Mouse (Mus musculus): ENCODE results near the gene Sema3b. TPM values are rescaled to one million over a fixed set of nuclear protein-coding genes. Genes with fewer than 3 reads are reported as not detected.

Sema3b gene
- polyA plus RNA-seq, 1 experiment from 2014 or later: 50.4 TPM

DNA sequence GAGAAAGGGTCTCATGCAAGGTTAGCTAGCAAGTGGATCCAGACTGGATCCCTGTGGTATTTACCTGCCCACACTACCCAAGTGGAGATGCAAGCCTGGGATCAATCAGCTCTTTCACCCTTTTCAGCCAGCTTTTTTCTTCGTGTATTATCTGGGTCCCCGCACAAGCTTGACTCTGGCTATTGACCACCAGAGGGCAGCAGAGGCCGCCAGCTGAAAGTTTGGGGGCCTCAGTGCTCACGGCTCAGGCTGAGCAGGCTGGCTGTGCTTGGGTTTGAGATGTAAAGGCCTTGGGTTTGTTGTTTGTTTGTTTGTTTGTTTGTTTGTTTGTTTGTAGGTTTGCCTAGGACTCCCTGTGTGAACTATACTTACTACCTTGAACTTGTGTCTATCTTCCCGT lies 36.5 kb upstream of the Sema3b start:
- no peak overlapping the region for H3K4me3 ChIP-seq (ENCODE audit: low read length)
- no peak overlapping the region for H3K9ac ChIP-seq (ENCODE audit: low read depth, low read length)
- peak; percentile 67 for ATAC-seq
- no peaks in the 10 kb centered on the region for H3K27me3 ChIP-seq (replicated peaks; ENCODE audit: control insufficient read depth, insufficient read depth, low read length)
- H3K36me3 ChIP-seq (ENCODE audit: control insufficient read depth, insufficient read depth, low read length): no peaks in the 10 kb centered on the region
- H3K9me3 ChIP-seq (ENCODE audit: control insufficient read depth, low read length): no peaks in the 10 kb centered on the region
- no peak overlapping the region for H3K27ac ChIP-seq (ENCODE audit: low read length)
- 15% methylated on average over 5 of the region's 5 CpGs for WGBS
- H3K4me1 ChIP-seq (ENCODE audit: control insufficient read depth, insufficient read depth, low read length): 0 out of 2 replicates have a peak, but pooled peaks cover 4% of the 10 kb centered on the region
- 0 out of 2 replicates have a peak overlapping the region, but pooled peaks have one; percentile 81 for H3K4me2 ChIP-seq (ENCODE audit: low read depth, low read length)

GRCm38 (mm10) chr9:107645153-107645510 lies 36.1 kb upstream of the Sema3b start:
- Histone ChIP-seq H3K27me3 (replicated peaks; ENCODE audit: control insufficient read depth, insufficient read depth, low read length) (no peaks in the 10 kb centered on the region), H3K4me3 (ENCODE audit: low read length) (peak overlapping the region; percentile 49; the same call in 1 of the 2 replicates), H3K27ac (ENCODE audit: low read length) (peak overlapping the region; percentile 50; the same call in 1 of the 2 replicates), H3K36me3 (ENCODE audit: control insufficient read depth, insufficient read depth, low read length) (no peaks in the 10 kb centered on the region), H3K4me2 (ENCODE audit: low read depth, low read length) (peak overlapping the region; percentile 81), H3K9me3 (ENCODE audit: control insufficient read depth, low read length) (no peaks in the 10 kb centered on the region), H3K4me1 (ENCODE audit: control insufficient read depth, insufficient read depth, low read length) (peaks cover 6% of the 10 kb centered on the region; the same call in 1 of the 2 replicates), H3K9ac (ENCODE audit: low read depth, low read length) (peak overlapping the region; percentile 75)
- ATAC-seq: peak; percentile 67
- 42% methylated on average over 7 of the region's 7 CpGs for WGBS

- H3K36me3 ChIP-seq (ENCODE audit: control insufficient read depth, insufficient read depth, low read length): no peaks in the 10 kb centered on the region
- H3K27me3 ChIP-seq (replicated peaks; ENCODE audit: control insufficient read depth, insufficient read depth, low read length): no peaks in the 10 kb centered on the region
- H3K9me3 ChIP-seq (ENCODE audit: control insufficient read depth, low read length): no peaks in the 10 kb centered on the region
- ATAC-seq: peak; percentile 79
- H3K27ac ChIP-seq (ENCODE audit: low read length): peak overlapping the region; percentile 61
- H3K4me2 ChIP-seq (ENCODE audit: low read depth, low read length): peak overlapping the region; percentile 81
- H3K4me1 ChIP-seq (ENCODE audit: control insufficient read depth, insufficient read depth, low read length): peaks cover 7% of the 10 kb centered on the region; the same call in 1 of the 2 replicates
- peak overlapping the region; percentile 49 for H3K4me3 ChIP-seq (ENCODE audit: low read length)
- peak overlapping the region; percentile 75 for H3K9ac ChIP-seq (ENCODE audit: low read depth, low read length)
- 5% methylated on average over 35 of the region's 35 CpGs for whole genome bisulfite sequencing
Observed at GRCm38 (mm10) chr9:107644495-107645152, 35.6 kb upstream of the Sema3b start.

- Histone ChIP-seq H3K9ac (ENCODE audit: low read depth, low read length) (peak overlapping the region; percentile 75; the same call in 1 of the 2 replicates), H3K27ac (ENCODE audit: low read length) (no peak overlapping the region), H3K4me3 (ENCODE audit: low read length) (no peak overlapping the region), H3K36me3 (ENCODE audit: control insufficient read depth, insufficient read depth, low read length) (no peaks in the 10 kb centered on the region), H3K4me2 (ENCODE audit: low read depth, low read length) (peak overlapping the region; percentile 81; the same call in 1 of the 2 replicates), H3K9me3 (ENCODE audit: control insufficient read depth, low read length) (no peaks in the 10 kb centered on the region), H3K27me3 (replicated peaks; ENCODE audit: control insufficient read depth, insufficient read depth, low read length) (no peaks in the 10 kb centered on the region), H3K4me1 (ENCODE audit: control insufficient read depth, insufficient read depth, low read length) (peaks cover 9% of the 10 kb centered on the region; the same call in 1 of the 2 replicates)
- WGBS: 92% methylated on average over 13 of the region's 13 CpGs
- no peak for ATAC-seq
Observed at GRCm38 (mm10) chr9:107643544-107644214, 34.6 kb upstream of the Sema3b start.

GRCm38 (mm10) chr9:107641666-107642065 lies 32.6 kb upstream of the Sema3b start:
- Histone ChIP-seq H3K4me3 (ENCODE audit: low read length) (no peak overlapping the region), H3K9me3 (ENCODE audit: control insufficient read depth, low read length) (no peaks in the 10 kb centered on the region), H3K4me1 (ENCODE audit: control insufficient read depth, insufficient read depth, low read length) (peaks cover 12% of the 10 kb centered on the region; the same call in 1 of the 2 replicates), H3K27me3 (replicated peaks; ENCODE audit: control insufficient read depth, insufficient read depth, low read length) (no peaks in the 10 kb centered on the region), H3K36me3 (ENCODE audit: control insufficient read depth, insufficient read depth, low read length) (no peaks in the 10 kb centered on the region), H3K27ac (ENCODE audit: low read length) (no peak overlapping the region), H3K9ac (ENCODE audit: low read depth, low read length) (no peak overlapping the region), H3K4me2 (ENCODE audit: low read depth, low read length) (no peak overlapping the region)
- ATAC-seq: no peak
- 64% methylated on average over 8 of the region's 8 CpGs for WGBS

- Histone ChIP-seq H3K4me2 (ENCODE audit: low read depth, low read length) (no peak overlapping the region), H3K9me3 (ENCODE audit: control insufficient read depth, low read length) (no peaks in the 10 kb centered on the region), H3K9ac (ENCODE audit: low read depth, low read length) (peak overlapping the region; percentile 16), H3K27me3 (replicated peaks; ENCODE audit: control insufficient read depth, insufficient read depth, low read length) (no peaks in the 10 kb centered on the region), H3K4me1 (ENCODE audit: control insufficient read depth, insufficient read depth, low read length) (peaks cover 18% of the 10 kb centered on the region; the same call in 1 of the 2 replicates), H3K36me3 (ENCODE audit: control insufficient read depth, insufficient read depth, low read length) (no peaks in the 10 kb centered on the region), H3K4me3 (ENCODE audit: low read length) (no peak overlapping the region), H3K27ac (ENCODE audit: low read length) (no peak overlapping the region)
- 37% methylated on average over 8 of the region's 8 CpGs for WGBS
- ATAC-seq: no peak
Observed at GRCm38 (mm10) chr9:107640257-107640772, 31.3 kb upstream of the Sema3b start.

DNA sequence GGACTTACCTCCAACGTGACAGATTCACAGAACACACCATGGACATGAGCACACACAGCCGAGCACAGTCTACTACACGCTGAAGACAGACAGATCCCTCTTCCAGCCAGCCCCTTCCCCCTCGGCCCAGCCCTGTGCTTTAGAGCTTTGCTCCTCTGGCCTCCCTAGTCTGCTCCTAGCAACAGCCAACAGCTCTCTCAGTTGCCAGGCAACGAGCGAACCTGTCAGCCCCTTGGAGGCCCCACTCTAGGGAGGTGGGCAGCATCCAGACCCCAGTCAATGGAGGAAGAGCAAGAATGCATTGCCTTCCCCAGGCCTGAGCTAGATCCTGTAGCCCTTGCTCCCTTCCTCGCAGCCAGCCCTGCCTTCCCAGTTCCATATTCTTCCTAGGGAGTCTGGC lies 28.0 kb upstream of the Sema3b start:
- Histone ChIP-seq H3K27ac (ENCODE audit: low read length) (no peak overlapping the region), H3K4me2 (ENCODE audit: low read depth, low read length) (no peak overlapping the region), H3K9ac (ENCODE audit: low read depth, low read length) (no peak overlapping the region), H3K9me3 (ENCODE audit: control insufficient read depth, low read length) (no peaks in the 10 kb centered on the region), H3K36me3 (ENCODE audit: control insufficient read depth, insufficient read depth, low read length) (no peaks in the 10 kb centered on the region), H3K27me3 (replicated peaks; ENCODE audit: control insufficient read depth, insufficient read depth, low read length) (no peaks in the 10 kb centered on the region), H3K4me3 (ENCODE audit: low read length) (no peak overlapping the region), H3K4me1 (ENCODE audit: control insufficient read depth, insufficient read depth, low read length) (peaks cover 24% of the 10 kb centered on the region)
- 25% methylated on average over 7 of the region's 7 CpGs for WGBS
- no peak for ATAC-seq

- Histone ChIP-seq H3K4me1 (ENCODE audit: control insufficient read depth, insufficient read depth, low read length) (peaks cover 40% of the 10 kb centered on the region), H3K4me2 (ENCODE audit: low read depth, low read length) (peak within 1 kb of the TSS; percentile 97), H3K27me3 (replicated peaks; ENCODE audit: control insufficient read depth, insufficient read depth, low read length) (no peaks in the 10 kb centered on the region), H3K9ac (ENCODE audit: low read depth, low read length) (peak within 1 kb of the TSS; percentile 90), H3K27ac (ENCODE audit: low read length) (peak within 1 kb of the TSS; percentile 91), H3K4me3 (ENCODE audit: low read length) (peak within 1 kb of the TSS; percentile 84), H3K36me3 (ENCODE audit: control insufficient read depth, insufficient read depth, low read length) (no peaks in the 10 kb centered on the region), H3K9me3 (ENCODE audit: control insufficient read depth, low read length) (no peaks in the 10 kb centered on the region)
- peak; percentile 96 for ATAC-seq
- WGBS: 3% methylated on average over 36 of the region's 38 CpGs
Observed at GRCm38 (mm10) chr9:107635279-107636028, 26.4 kb upstream of the Sema3b start, which contains the start of gene Gnai2. TSS of gene Gnai2 (minus strand) at chr9:107635367.
